Mouse (Mus musculus) left cerebral cortex, postnatal 4 days (tissue): Measurements from ENCODE around the gene Casp9. TPM values are rescaled to one million over a fixed set of nuclear protein-coding genes. Genes with fewer than 3 reads are reported as not detected.
"Not testable (repeated sequence)": the region's sequence is repeated elsewhere in the genome, so short reads cannot be mapped to it uniquely, and the experiment has no call there.

Experiments
- DNase-seq: peaks from one replicate; pipeline ENCODE4 v3.0.0-alpha.2; 2022
- intact Hi-C: fragments of 180-260 bp; cut with DNase I; formaldehyde crosslinking; loops from one replicate; pipeline ENCODE4 v1.15.1; 2025
- total RNA-seq, 2 experiments: library from RNA; stranded (reverse); gene quantifications; 2 replicates each; pipeline ENCODE4 v1.2.3; 2021

Casp9 gene
- 10 to 100 TPM; 26.9 to 29.7 TPM for total RNA-seq

DNA sequence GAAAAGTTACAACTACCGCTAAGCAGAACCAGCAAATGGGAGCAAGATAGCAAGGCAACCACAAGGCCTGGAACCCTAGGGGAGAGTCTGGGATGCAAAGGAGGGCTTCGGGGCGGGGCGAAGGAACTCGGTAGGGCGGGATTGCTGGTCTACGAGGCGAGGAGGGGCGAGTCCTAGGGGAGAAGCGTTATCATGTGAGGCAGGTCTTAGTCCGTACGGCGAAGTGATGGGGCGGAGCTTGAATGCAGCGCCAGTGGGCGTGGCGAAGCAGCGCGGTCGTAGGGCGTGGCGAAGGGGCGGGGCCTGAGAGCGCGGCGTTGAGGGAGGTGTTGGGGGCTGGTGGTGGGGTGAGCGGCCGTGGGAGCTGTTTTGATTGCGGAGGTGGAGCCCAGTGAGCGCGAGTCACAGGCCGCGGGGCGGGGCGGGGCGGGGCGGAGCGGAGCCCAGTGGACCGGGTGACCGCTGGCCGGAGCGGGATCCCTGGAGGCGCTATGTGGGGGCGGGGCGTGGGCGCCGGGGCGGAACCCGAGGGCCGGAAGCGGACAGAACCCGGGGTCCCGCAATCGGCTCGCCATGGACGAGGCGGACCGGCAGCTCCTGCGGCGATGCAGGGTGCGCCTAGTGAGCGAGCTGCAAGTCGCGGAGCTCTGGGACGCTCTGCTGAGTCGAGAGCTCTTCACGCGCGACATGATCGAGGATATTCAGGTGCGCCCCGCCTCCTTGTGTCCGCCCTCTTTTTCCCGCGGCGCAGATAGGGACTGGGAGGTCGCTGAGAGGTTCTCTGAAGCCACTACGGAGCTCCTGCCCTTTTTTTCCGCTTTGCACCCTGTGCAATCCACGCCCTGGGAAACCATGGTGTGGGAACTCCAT is at the start of gene Casp9:
Casp9 (plus strand) TSS at position 331 of the 870 bp plus-strand sequence.
- DNase-seq = peak; percentile 97
- intact Hi-C loops = no loop called here

DNA sequence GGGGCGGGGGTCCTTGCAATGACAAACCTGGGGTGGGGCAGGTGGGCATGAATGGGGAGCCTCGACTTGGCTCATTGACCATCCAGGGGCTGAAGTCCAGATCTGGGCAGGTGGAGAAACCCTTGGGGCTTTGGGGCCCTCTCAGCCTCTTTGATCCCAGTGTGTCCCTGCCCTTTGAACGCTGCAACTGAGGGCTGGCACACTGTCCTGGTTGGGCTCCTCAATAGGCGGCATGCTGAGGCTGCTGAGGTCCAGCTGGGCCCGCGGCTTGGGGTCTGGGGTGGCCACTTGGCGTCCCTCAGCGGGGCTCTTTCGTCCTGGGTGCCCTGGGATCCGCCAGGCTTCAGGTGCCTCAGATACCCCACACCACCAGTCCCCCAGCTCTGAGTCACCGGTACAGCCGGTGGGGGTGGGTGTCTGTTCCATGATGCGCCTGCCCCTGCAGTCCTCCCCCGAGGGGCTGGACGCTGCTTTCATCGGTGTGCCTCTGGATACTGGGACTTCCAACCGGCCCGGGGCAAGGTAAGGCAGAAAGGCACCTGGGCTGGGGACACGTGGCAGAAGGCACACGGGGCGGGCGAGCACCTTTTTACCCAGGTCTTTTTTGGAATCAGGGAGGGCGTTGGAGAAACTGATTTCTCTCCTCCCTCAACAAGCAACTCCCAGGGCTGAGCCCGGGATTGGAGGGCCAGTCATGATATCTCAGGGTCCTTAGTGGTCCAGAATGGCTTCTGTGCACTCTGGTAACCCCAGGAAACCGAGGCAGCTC is 46.6 kb upstream of the Casp9 start, which contains the start of gene Agmat:
Agmat (plus strand) TSS at position 95 of the 769 bp plus-strand sequence.
- intact Hi-C loops = no loop called here
- no peak for DNase-seq

DNA sequence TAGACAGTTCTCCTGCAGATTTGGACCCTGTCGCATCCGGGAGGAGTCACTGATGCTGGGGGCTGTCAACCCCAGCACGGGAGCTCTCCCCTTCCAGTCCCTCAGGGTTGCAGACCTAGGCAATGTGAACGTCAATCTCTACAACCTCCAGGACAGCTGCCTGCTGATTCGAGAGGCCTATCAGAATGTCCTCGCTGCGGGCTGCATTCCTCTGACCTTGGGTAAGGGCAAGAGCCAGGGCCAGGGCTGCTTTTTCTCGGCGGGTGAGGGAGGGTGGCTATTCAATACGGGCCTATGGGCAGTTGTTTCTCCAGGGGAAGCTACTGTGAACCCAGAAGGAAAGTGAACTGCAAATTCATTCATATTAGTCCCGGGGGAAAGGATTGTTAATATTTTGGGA is 43.9 kb upstream of the Casp9 start:
- intact Hi-C loops = no loop called here
- DNase-seq = no peak

DNA sequence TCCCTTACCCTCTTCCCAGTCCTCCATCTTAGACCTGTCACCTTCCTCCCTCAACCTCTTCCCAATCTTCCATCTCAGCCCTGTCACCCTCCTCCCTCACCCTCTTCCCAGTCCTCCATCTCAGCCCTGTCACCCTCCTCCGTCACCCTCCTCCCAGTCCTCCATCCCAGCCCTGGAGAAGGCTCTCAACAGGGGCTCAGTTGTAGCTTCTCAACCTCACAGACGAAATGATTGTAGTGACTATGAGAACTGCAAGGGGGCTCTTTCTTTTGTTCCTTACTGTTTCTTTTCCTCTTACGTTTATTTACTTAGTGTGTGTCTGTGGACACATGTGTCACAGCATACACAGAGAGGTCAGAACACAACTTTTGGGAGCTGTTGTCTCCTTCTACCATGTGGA is 42.6 kb upstream of the Casp9 start:
- intact Hi-C loops = no loop called here
- no peak for DNase-seq

DNA sequence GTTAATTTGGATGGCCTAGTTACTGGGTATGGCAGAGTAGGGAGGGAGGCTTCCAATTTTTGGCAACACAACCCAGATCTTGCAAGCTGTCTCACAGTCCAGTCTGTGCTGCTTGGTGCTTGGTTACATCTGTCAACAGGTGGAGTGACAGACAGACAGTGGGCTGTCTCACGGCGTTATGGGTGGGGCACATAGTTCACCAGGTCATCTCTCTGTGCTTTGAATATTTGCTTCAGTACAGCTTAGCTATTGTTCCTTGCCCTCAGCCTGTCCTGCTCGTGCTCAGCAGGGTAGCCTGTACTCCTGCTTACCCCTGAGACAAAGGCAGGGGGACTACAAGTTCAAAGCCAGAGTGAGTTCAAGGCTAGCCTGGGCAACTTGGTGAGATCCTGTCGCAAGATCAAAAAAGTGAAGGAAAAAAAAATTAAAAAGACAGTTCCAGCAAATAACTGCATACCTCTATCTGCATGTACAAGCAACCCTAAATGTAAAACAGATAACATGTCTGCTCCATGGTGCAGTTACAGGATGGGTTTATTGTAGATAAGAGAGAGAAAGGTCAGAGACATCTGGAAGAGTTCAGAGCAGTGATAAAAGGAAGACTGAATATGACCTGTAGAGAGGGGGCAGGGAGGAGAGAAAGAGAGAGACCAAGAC is 41.9 kb upstream of the Casp9 start:
- intact Hi-C loops = no loop called here
- no peak for DNase-seq

DNA sequence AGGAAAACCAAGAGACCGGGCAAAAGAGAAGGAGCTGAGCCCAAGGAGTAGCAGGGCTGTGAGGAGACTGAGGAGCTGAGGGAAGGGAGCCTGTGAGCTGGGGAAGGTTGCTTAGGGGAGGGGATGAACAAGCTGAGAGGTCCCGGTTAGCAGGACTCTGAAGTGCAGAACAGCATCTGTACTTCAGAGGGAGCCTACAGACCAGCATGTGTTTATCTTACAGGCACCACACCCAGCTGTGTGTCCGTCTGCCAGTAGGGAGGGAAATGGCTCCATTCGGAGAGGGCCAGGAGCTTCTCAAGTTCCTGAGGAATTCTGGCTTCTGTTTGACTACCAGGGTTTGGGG is 41.4 kb upstream of the Casp9 start:
- no peak for DNase-seq
- intact Hi-C loops = no loop called here

DNA sequence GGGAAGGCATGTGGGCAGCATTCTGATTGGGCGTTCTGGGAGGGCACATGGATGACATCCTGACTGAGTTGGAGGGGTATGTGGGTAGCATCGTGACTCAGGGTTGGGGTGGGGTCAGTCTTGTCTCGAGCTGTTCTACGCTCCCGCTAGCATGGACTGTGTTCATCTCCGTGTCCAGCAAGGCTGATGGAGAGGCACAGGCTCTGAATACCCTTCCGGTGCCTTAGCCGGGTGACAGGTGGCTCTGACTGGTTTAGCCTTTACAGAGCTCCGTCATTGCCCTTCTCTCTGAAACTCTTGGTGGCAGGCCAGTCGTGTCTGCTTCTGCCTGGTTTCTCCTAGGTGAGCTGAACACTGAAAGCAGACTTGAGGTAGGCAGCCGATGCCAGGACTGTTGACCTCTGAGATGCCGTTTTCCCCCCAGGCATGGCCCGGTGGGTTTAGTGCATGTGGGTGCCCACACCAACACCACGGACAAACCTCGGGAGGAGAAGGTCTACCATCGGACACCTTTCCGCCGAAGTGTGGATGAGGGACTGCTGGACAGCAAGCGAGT is 38.0 kb upstream of the Casp9 start:
- intact Hi-C loops = no loop called here
- DNase-seq = no peak

DNA sequence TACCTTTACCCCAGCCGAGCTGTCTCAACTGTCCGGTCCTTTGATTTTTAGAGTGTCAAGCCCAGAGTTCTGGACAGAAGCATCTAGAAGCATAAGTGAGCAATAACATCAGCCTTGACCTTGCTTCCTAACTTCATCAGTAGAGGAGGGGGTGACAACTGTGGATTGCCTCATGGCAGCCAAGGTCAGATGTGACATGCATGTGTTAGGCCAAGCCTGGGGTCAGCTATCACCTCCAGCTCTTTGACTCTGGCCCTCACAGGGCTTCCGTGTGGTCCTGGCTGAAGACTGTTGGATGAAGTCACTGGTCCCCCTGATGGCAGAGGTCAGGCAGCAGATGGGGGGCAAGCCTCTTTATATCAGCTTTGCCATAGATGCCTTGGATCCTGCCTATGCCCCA is 36.3 kb upstream of the Casp9 start:
- intact Hi-C loops = no loop called here
- DNase-seq = no peak

DNA sequence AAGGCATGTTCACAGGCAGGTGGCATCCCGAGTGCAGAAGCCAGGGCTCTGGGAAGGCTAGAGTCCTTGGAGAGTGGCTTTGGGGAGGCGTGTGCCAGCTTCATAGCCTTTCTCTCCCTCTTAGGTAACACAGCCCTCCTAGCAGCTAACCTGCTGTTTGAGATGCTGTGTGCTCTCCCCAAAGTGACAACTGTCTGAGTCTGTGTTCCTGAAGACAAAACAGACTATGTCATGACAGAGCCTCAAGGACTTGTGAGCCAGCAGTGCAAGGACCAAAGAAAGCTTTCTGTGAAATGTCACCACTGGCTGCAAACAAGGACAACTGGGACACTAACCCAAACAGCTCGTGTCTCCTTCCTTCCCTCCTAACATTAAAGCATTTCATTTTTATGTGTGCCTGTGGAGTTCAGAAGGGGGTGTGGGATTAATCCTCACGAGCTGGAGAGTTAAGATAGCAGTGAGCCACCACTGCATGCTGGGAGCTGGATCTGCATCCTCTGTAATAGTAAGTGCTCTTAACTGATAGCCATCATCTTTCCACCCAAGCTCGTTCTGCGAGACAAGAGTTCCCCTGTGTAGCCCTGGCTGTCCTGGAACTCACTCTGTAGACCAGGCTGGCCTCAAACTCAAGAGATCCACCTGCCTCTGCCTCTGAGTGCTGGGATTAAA is 34.4 kb upstream of the Casp9 start:
- intact Hi-C loops = no loop called here
- DNase-seq = no peak

DNA sequence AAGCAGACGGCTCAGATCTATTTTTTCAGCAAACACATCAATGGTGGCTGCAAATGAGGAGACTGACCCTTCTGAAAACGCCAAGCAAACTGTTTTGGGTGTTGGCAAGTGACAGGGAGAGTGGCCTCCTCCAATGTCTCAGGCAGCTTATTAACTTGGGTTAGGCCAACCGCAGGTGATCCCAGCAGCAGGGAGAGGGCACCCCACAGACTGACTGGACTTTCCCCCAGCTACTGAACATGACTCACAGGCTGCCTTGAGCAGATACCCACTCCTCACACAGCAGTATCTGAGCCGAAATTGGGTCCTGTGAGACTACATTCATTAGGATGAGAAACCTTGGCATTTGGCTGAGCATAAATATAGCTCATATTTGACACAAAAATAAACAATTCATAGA is 32.5 kb upstream of the Casp9 start:
- DNase-seq = no peak
- intact Hi-C loops = no loop called here

DNA sequence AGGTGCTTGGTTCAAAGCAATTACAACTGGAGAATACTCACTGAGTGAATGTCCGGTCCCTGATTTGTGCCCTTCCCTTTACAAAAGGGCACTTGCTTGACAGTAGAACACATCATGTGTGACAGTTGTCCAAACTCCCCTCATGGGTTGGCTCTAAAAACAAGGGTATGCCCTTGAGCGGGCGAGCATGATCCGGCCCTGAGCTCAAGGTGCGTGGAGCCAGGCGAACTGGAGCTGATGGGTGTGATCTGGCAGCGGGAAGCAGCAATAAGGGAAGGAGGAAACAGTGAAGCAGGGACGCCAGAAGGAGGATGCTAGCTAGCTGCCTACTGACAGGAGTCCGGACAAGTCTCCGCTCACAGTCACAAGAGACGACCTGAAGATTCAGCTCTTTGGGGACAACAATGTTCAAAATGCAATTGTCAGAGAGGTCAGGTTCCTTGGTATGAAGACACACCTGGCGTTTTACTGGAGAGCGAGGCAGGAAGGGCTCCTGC is 31.3 kb upstream of the Casp9 start:
- intact Hi-C loops = no loop called here

DNA sequence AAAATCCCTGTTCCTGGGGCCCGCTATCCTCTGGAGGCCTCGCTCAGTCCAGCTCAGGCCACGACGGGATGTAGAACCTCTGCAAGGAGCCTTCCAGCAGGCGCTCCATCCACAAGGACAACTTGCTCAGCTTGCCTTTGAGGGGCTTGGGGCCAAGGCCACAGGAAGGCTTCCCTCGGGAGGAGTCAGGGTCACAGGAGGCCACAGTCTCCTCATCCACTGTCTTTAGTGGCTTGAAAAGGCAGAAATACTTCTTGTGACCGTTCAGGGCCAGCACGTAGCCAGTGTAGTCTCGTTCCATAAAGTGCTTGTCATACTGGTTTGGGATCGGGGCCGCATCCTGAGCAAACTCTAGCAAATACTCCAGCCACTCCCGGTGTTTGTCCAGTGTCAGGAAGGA is 29.9 kb upstream of the Casp9 start:
- no peak for DNase-seq
- intact Hi-C loops = no loop called here

More for the DNA sequence above, 31.3 kb upstream of the Casp9 start:
- no peak for DNase-seq

DNA sequence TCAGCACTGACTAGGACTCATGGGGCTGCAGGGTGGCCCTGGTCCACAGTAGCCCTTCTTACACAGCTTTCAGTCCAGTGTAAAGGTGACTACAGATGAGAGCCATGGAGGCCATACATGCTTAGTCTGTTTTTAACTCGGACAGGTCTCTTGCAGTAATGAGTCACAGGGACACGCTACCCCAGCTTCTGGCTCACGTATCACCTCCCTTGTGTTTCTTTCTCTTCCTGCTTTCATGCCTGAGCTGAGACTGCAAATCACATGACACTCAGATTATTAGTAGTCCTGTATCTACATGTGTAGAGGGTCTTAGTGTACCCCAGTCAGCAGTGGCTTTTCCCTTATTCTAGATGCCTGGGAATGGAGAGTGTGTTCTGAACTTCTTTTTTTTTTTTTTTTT is 28.4 kb upstream of the Casp9 start:
- intact Hi-C loops = no loop called here
- DNase-seq = no peak

DNA sequence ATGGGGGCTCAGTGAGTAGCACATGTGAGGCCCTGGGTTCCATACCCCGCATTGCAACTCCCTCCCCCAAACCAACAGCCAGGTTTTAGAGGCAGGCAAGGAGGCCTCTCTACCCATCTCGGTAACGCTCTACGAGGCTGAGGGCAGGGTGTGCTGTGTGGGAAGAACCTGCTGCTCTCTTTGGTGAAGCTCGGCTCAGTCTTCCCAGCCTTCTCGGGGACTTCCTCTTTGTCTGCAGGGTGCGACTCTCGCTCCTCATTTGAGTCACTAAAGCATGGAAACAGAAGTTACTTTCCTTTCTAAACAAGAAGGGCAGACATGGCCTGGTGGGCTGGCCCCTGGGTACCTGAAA is 27.1 kb upstream of the Casp9 start:
- no peak for DNase-seq
- intact Hi-C loops = no loop called here

DNA sequence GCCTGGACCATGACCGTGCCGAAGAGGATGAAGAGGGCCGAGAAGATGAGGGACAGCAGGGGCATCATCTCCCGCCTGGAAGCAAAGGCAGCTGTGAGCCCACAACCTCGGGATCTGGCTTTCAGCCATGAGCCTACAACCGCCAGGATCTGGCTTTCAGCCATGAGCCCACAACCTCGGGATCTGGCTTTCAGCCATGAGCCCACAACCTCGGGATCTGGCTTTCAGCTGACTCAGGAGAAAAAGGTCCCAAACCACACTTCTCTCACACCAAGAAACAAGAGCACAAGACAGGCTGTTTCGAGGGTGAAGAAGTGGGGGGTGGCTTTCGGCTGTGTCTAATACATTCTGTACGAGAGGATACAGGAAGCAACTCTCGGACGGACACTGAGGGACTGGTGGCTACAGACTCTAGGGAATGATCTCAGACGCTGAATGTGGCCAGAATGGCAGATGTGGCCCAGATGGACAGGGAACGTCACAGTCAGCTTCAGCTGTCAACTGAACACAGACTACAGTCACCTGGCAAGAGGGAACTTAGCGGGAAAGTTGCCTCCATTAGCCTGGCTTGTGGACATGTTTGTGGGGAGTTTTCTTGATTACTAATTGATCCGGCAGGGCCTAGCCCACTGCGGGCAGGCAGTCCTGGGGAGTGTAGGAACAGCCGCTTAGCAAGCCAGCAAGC is 26.6 kb upstream of the Casp9 start:
- intact Hi-C loops = no loop called here
- peak; percentile 76 for DNase-seq

DNA sequence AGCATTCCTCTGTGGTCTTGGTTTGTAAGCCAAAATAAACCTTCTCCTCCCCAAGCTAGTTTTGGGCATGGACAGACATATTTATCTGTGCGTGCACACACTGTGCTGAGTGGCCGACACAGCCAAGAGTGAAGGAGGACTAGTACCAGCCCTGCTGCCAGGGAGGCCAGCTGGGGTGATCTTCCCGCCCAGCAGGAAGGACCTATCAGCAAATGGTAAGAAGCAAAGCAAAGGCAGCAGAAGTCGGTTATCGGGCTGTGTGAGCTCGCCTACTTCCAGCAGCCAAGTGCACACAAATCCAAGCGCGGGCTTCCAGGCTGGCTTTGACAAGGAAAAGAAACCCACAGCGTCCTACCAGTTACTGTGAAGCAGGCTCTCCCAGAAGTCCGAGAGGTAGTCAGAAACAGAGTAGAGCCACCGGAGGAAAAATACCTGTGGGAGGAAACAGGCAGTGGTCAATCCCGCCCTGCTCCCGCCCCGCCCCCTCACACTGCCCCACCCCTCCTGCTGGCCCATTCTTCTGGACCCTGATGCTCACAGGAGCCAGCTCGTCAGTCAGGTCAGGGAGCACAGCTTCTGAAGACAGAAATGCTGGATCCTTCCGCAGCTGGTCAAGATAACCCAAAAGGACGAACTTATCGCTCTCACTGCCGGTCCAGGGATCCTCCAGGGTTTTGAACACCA is 25.9 kb upstream of the Casp9 start:
- intact Hi-C loops = no loop called here
- DNase-seq = peak; percentile 77

DNA sequence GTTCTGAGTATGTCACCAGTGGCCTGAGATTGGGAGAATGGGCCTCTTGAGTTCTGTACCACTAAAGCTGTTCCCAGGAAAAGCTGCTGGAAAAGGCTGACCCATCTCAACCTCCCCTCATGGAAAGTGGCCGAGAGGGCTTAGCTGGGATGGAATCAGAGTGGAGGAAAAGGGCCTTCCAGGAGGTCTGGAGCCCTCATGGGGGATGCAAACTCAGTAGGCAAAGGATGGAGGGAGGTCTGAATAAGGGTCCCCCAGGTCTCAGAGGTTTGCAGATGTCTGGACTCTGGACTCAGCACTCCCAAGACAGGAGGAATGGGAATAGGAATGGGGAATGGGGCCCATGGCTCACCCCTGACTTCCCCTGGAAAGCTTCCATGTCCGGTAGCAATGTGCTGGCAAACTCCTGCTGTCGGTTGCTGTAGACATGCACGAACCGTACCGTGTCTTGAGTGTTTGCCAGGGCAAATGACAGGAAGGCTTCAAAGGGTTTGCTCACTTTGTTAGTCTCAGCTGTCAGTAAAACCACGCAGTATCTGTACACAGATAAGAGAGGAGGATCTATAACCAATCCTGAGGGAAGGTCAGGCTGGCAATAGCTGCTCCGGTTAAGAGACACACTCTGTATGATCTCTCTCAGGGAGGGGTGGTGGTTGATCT is 23.8 kb upstream of the Casp9 start:
- intact Hi-C loops = no loop called here
- no peak for DNase-seq

DNA sequence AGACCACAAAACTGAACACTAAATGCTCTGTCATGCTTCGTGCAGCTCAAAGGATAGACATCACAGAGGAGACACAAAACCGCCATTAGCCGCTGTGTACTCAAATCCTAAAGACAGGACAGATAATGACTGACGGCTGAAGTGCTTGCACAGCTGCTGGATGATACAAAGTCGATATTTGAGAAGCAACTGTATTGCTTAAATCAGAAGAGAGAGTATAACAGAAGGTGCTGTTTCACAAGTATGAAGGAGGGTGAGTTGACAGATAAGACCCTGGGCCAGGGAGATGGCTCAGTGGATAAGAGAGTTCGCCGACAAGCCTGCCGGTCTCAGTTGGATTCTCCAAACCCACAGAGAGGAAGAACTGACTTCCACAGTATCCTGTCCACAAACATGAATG is 21.6 kb upstream of the Casp9 start:
- no peak for DNase-seq
- intact Hi-C loops = no loop called here

DNA sequence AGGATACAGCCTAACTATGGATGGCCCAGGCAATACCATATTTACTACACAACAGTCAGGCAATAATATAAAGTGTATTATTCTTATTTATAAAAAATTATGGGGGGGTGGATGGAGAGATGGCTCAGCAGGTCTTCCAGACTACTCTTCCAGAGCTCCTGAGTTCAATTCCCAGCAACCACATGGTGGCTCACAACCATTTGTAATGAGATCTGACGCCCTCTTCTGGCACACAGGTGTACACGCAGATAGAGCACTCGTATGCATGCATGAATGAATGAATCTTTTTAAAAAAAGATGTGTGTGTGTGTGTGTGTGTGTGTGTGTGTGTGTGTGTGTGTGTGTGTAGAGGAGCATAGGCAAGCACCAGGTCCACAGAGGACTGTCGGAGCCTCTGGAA is 20.4 kb upstream of the Casp9 start:
- not testable (repeated sequence) for DNase-seq

More for the DNA sequence above, 20.4 kb upstream of the Casp9 start:
- intact Hi-C loops = not testable (repeated sequence)
